Mouse (Mus musculus): ENCODE results near the gene Oas3.

The Oas3 gene

DNA sequence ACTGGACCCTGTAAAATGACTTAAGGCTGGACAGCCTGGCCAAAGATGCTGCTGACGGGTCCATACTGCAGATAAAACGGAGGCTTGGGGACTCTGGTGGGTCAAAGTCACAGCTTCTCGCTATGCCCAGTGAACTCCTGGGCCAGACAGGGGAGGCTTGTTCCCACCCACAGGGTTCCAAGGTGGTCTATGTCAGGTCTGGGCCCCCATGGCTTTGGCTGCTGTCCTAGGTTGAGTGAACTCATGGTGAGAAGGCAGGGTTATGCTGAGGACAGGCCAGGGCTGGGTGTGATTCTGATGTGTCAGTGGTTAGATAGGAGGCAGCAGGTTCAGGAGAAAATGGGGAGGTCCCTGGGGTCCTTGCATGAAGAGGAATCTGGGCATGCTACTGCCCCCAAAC lies 73.8 kb downstream of the Oas3 start:
- WGBS = 92% methylated on average over 3 of the region's 3 CpGs

Data from cerebral cortex, adult 2 months (tissue).